Mouse (Mus musculus): ENCODE measurements around the gene Tnip2. TPM values are rescaled to one million over a fixed set of nuclear protein-coding genes. Genes with fewer than 3 reads are reported as not detected.

The Tnip2 gene
- polyA plus RNA-seq, 1 experiment from 2014 or later, result 7.4 TPM

GRCm38 (mm10) chr5:34534776-34535581, 21.2 kb upstream of the Tnip2 start:
- Histone ChIP-seq H3K4me3 (no peak overlapping the region), H3K36me3 (no peaks in the 10 kb centered on the region), H3K9ac (no peak overlapping the region), H3K4me2 (no peak overlapping the region), H3K27me3 (replicated peaks) (0 out of 2 replicates have a peak, but pooled peaks cover 5% of the 10 kb centered on the region), H3K9me3 (replicated peaks) (no peaks in the 10 kb centered on the region), H3K4me1 (peaks cover 33% of the 10 kb centered on the region), H3K27ac (no peak overlapping the region)
- WGBS (ENCODE audit: insufficient replicate concordance), result 68% methylated on average over 5 of the region's 5 CpGs
- no peak for ATAC-seq

- no peaks in the 10 kb centered on the region for H3K27me3 ChIP-seq (replicated peaks)
- WGBS (ENCODE audit: insufficient replicate concordance), result 46% methylated on average over 3 of the region's 3 CpGs
- no peak overlapping the region for H3K4me3 ChIP-seq
- no peak overlapping the region for H3K9ac ChIP-seq
- H3K36me3 ChIP-seq, result no peaks in the 10 kb centered on the region
- no peak overlapping the region for H3K27ac ChIP-seq
- H3K4me1 ChIP-seq, result peaks cover 36% of the 10 kb centered on the region
- no peak for ATAC-seq
- no peaks in the 10 kb centered on the region for H3K9me3 ChIP-seq (replicated peaks)
- H3K4me2 ChIP-seq, result no peak overlapping the region
Measured at GRCm38 (mm10) chr5:34533820-34534219, 20.0 kb upstream of the Tnip2 start.

DNA sequence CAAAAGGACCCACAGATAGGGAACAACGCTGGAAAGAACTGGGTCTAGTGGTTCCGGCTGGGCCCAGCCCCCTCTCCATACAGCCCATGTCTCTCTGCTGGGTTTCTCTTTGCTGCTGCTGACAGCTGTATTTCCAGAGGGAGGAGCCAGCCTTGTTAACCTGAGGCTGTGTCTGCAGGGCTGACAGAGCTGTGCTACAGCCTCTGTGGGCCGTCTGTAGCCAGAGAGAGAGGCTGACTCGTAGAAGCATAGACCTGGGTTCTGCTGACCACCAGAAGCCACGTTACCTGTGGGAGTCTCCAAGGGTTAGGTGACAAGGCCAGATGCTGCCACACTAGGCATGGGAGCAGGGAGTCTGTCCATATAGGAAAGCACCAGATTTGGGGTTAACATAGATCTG, 19.3 kb upstream of the Tnip2 start:
- ATAC-seq, result no peak
- H3K4me3 ChIP-seq, result no peak overlapping the region
- H3K4me2 ChIP-seq, result no peak overlapping the region
- no peaks in the 10 kb centered on the region for H3K27me3 ChIP-seq (replicated peaks)
- H3K36me3 ChIP-seq, result no peaks in the 10 kb centered on the region
- no peak overlapping the region for H3K9ac ChIP-seq
- 71% methylated on average over 5 of the region's 5 CpGs for WGBS (ENCODE audit: insufficient replicate concordance)
- H3K9me3 ChIP-seq (replicated peaks), result no peaks in the 10 kb centered on the region
- H3K27ac ChIP-seq, result no peak overlapping the region
- peaks cover 28% of the 10 kb centered on the region for H3K4me1 ChIP-seq

GRCm38 (mm10) chr5:34530687-34531086, 16.9 kb upstream of the Tnip2 start:
- 46% methylated on average over 4 of the region's 4 CpGs for WGBS (ENCODE audit: insufficient replicate concordance)
- Histone ChIP-seq H3K27me3 (replicated peaks) (no peaks in the 10 kb centered on the region; the same call in 1 of the 2 replicates), H3K9me3 (replicated peaks) (no peaks in the 10 kb centered on the region), H3K36me3 (no peaks in the 10 kb centered on the region), H3K4me3 (no peak overlapping the region), H3K4me2 (no peak overlapping the region), H3K9ac (no peak overlapping the region), H3K27ac (peak overlapping the region; percentile 11; the same call in 1 of the 2 replicates), H3K4me1 (peaks cover 51% of the 10 kb centered on the region)
- ATAC-seq, result no peak

DNA sequence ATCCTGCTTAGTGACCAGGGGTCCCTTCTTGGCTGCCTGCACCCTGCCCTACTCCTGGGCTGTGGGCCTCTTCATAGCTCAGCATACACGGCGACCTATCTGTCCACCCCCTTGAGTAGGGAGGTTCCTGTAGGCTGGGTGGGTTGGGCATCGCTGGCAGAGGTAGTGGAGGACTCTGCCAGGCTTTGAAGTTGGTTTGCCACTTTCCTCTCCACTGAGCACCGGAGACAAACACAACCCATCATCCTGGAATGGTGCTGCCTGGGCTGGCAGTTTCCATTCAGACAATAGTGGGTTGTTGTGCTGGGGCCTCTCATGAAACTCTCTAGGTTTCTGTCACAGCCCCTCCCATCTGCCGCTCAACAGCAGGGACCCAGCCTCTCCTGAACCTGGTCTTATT, 16.3 kb upstream of the Tnip2 start:
- Histone ChIP-seq H3K36me3 (no peaks in the 10 kb centered on the region), H3K9ac (no peak overlapping the region), H3K9me3 (replicated peaks) (no peaks in the 10 kb centered on the region), H3K4me1 (peaks cover 54% of the 10 kb centered on the region), H3K27me3 (replicated peaks) (no peaks in the 10 kb centered on the region; the same call in 1 of the 2 replicates), H3K27ac (peak overlapping the region; percentile 11; the same call in 1 of the 2 replicates), H3K4me2 (no peak overlapping the region), H3K4me3 (no peak overlapping the region)
- no peak for ATAC-seq
- WGBS (ENCODE audit: insufficient replicate concordance), result 62% methylated on average over 5 of the region's 5 CpGs

- Histone ChIP-seq H3K4me1 (peaks cover 67% of the 10 kb centered on the region), H3K9ac (no peak overlapping the region), H3K4me2 (no peak overlapping the region), H3K27me3 (replicated peaks) (no peaks in the 10 kb centered on the region; the same call in 1 of the 2 replicates), H3K4me3 (no peak overlapping the region), H3K27ac (no peak overlapping the region), H3K9me3 (replicated peaks) (no peaks in the 10 kb centered on the region), H3K36me3 (no peaks in the 10 kb centered on the region)
- 74% methylated on average over 5 of the region's 5 CpGs for WGBS (ENCODE audit: insufficient replicate concordance)
- ATAC-seq, result no peak
Measured at GRCm38 (mm10) chr5:34528724-34529123, 14.9 kb upstream of the Tnip2 start.

- Histone ChIP-seq H3K36me3 (no peaks in the 10 kb centered on the region), H3K27me3 (replicated peaks) (no peaks in the 10 kb centered on the region; the same call in 1 of the 2 replicates), H3K9me3 (replicated peaks) (no peaks in the 10 kb centered on the region), H3K9ac (no peak overlapping the region), H3K27ac (no peak overlapping the region), H3K4me2 (peak overlapping the region; percentile 87; the same call in 1 of the 2 replicates), H3K4me3 (no peak overlapping the region), H3K4me1 (peaks cover 60% of the 10 kb centered on the region)
- no peak for ATAC-seq
- 79% methylated on average over 2 of the region's 2 CpGs for WGBS (ENCODE audit: insufficient replicate concordance)
Measured at GRCm38 (mm10) chr5:34527352-34527751, 13.6 kb upstream of the Tnip2 start.

DNA sequence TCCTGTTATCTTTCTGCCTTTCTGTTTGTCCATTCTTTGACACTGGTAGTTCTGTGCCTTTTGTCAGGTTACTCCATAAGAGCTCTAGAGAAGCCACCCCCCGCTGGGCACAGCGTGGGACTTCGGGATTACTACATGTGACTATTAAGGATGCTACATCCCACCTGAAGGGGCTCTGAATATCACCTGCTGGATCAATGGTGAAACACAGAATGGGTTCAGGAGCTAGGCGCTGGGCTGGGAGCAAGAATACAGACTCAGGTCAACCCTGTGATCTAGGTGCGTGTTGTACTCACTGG, 12.6 kb upstream of the Tnip2 start:
- H3K36me3 ChIP-seq, result no peaks in the 10 kb centered on the region
- ATAC-seq, result no peak
- WGBS (ENCODE audit: insufficient replicate concordance), result 34% methylated on average over 5 of the region's 5 CpGs
- H3K4me2 ChIP-seq, result peak overlapping the region; percentile 87
- H3K9me3 ChIP-seq (replicated peaks), result no peaks in the 10 kb centered on the region
- peak overlapping the region; percentile 71 for H3K4me3 ChIP-seq
- H3K4me1 ChIP-seq, result peaks cover 62% of the 10 kb centered on the region
- peak overlapping the region; percentile 77 for H3K9ac ChIP-seq
- no peaks in the 10 kb centered on the region; the same call in 1 of the 2 replicates for H3K27me3 ChIP-seq (replicated peaks)
- H3K27ac ChIP-seq, result peak overlapping the region; percentile 77

DNA sequence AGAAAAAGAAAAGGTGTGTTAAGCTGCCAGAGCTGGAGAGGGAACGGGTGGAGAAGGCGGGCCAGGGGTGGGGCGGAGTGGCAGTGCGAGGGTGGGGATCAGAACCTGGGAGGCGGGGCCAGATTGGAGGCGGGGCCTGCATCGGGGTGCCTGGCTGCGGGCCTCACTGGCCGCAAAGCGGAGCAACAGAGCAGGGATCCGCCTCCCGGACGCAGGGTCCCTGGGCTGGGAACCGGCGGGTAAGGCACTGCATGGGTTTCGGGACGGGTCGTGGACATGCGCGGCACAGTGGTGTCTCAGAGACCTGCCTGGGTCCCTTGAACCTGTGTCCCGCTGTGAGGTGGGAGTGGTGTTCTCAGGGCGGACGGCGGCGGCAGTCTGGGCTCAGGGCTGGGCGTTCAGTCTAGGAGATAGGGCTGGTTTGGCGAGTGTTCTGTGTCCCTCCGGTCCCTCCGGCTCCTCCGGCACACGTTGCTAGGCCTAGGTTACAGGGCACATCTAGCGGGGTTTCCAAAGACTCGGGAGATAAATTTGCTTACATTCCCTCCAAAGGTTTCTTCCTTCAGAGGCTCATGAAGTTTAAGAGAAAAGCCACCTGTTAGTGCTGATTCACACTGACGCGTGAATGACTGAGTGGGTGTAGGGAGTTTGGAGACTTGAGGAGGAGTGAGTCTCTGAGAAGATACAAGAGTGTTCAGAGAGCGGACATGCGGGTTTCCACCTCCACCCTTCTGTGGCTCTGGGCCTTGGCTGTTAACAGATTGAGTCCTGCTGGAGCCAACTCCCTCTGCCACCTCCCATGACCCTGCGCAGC, 12.1 kb upstream of the Tnip2 start, which contains the start of gene Sh3bp2:
Sh3bp2 (plus strand) TSS at position 176 of the 814 bp plus-strand sequence.
- peaks cover 62% of the 10 kb centered on the region for H3K4me1 ChIP-seq
- no peaks in the 10 kb centered on the region for H3K36me3 ChIP-seq
- H3K4me2 ChIP-seq, result peak within 1 kb of the TSS; percentile 87
- under 1% methylated on average over 38 of the region's 38 CpGs for WGBS (ENCODE audit: insufficient replicate concordance)
- peak; percentile 93 for ATAC-seq
- H3K4me3 ChIP-seq, result peak within 1 kb of the TSS; percentile 71
- no peaks in the 10 kb centered on the region; the same call in 1 of the 2 replicates for H3K27me3 ChIP-seq (replicated peaks)
- H3K9me3 ChIP-seq (replicated peaks), result no peaks in the 10 kb centered on the region
- H3K9ac ChIP-seq, result peak within 1 kb of the TSS; percentile 77
- H3K27ac ChIP-seq, result peak within 1 kb of the TSS; percentile 77

- ATAC-seq, result no peak
- no peaks in the 10 kb centered on the region; the same call in 1 of the 2 replicates for H3K27me3 ChIP-seq (replicated peaks)
- H3K9me3 ChIP-seq (replicated peaks), result no peaks in the 10 kb centered on the region
- H3K36me3 ChIP-seq, result no peaks in the 10 kb centered on the region
- H3K27ac ChIP-seq, result no peak overlapping the region
- no peak overlapping the region for H3K4me2 ChIP-seq
- no peak overlapping the region for H3K4me3 ChIP-seq
- peaks cover 62% of the 10 kb centered on the region for H3K4me1 ChIP-seq
- H3K9ac ChIP-seq, result no peak overlapping the region
Measured at GRCm38 (mm10) chr5:34524511-34524910, 10.7 kb upstream of the Tnip2 start.

- Histone ChIP-seq H3K36me3 (no peaks in the 10 kb centered on the region), H3K27ac (no peak overlapping the region), H3K27me3 (replicated peaks) (no peaks in the 10 kb centered on the region; the same call in 1 of the 2 replicates), H3K4me1 (peaks cover 62% of the 10 kb centered on the region), H3K9me3 (replicated peaks) (no peaks in the 10 kb centered on the region), H3K9ac (no peak overlapping the region), H3K4me2 (no peak overlapping the region), H3K4me3 (no peak overlapping the region)
- WGBS (ENCODE audit: insufficient replicate concordance), result 37% methylated on average over 4 of the region's 4 CpGs
- no peak for ATAC-seq
Measured at GRCm38 (mm10) chr5:34523958-34524485, 10.2 kb upstream of the Tnip2 start.

- Histone ChIP-seq H3K9ac (no peak overlapping the region), H3K4me1 (peaks cover 53% of the 10 kb centered on the region), H3K36me3 (no peaks in the 10 kb centered on the region), H3K27ac (peak overlapping the region; percentile 32; the same call in 1 of the 2 replicates), H3K4me3 (no peak overlapping the region), H3K27me3 (replicated peaks) (no peaks in the 10 kb centered on the region), H3K9me3 (replicated peaks) (no peaks in the 10 kb centered on the region), H3K4me2 (no peak overlapping the region)
- 56% methylated on average over 3 of the region's 3 CpGs for WGBS (ENCODE audit: insufficient replicate concordance)
- no peak for ATAC-seq
Measured at GRCm38 (mm10) chr5:34521337-34521736, 7.5 kb upstream of the Tnip2 start.

Data from liver, embryonic 12.5 days (tissue).